Mouse (Mus musculus) embryonic facial prominence, embryonic 12.5 days (tissue): Measurements from ENCODE around the gene Arfrp1. TPM values are rescaled to one million over a fixed set of nuclear protein-coding genes. Genes with fewer than 3 reads are reported as not detected.

ENCODE experiments used
- ATAC-seq: fragments of 200-750 bp; cut with Nextera tagmentation; 2 replicates; pipeline ENCODE4 v1.8.0; 2017; ENCODE audit not compliant: insufficient number of reproducible peaks, insufficient read depth, low FRiP score, low TSS enrichment
- H3K27ac ChIP-seq: fragments of 300-500 bp; sonication (generic); 2 replicates; pipeline ENCODE4 v1.5.1; 2016; ENCODE audit warnings: mild to moderate bottlenecking
- H3K27me3 ChIP-seq: fragments of 300-500 bp; sonication (generic); 2 replicates; pipeline ENCODE4 v1.6.1; 2016; ENCODE audit warnings: mild to moderate bottlenecking, moderate library complexity
- H3K36me3 ChIP-seq: fragments of 300-500 bp; sonication (generic); 2 replicates; pipeline ENCODE4 v1.6.1; 2016; ENCODE audit warnings: mild to moderate bottlenecking
- H3K4me1 ChIP-seq: fragments of 300-500 bp; sonication (generic); 2 replicates; pipeline ENCODE4 v1.6.1; 2016
- H3K4me2 ChIP-seq: fragments of 300-500 bp; sonication (generic); replicated peaks from 2 replicates; pipeline ENCODE4 v1.6.1; 2016; ENCODE audit warnings: mild to moderate bottlenecking, moderate library complexity
- H3K4me3 ChIP-seq: fragments of 300-500 bp; sonication (generic); 2 replicates; pipeline ENCODE4 v1.5.1; 2016; ENCODE audit warnings: mild to moderate bottlenecking
- H3K9ac ChIP-seq: fragments of 300-500 bp; sonication (generic); 2 replicates; pipeline ENCODE4 v1.6.1; 2016; ENCODE audit warnings: mild to moderate bottlenecking, moderate library complexity
- H3K9me3 ChIP-seq: fragments of 300-500 bp; sonication (generic); 2 replicates; pipeline ENCODE4 v1.6.1; 2016; ENCODE audit warnings: mild to moderate bottlenecking, moderate library complexity
- WGBS: fragments of 180-500 bp; shearing (Covaris S2); methylation state at CpG from one replicate; pipeline ENCODE4 v1.1.7; 2016; 5-methylcytosine and 5-hydroxymethylcytosine counted together
- polyA plus RNA-seq: library from polyadenylated mRNA; unstranded; fragments of >200 nt; fragmentation: Nextera tagmentation; extraction: Ambion mirVana; gene quantifications from 2 replicates; pipeline ENCODE4 v1.2.1, GENCODE M21; 2016

Gene Arfrp1
- polyA plus RNA-seq, 1 experiment from 2014 or later = 77.5 TPM

GRCm38 (mm10) chr2:181390136-181390870, 25.1 kb upstream of the Arfrp1 start:
- Histone ChIP-seq H3K9ac (no peak overlapping the region), H3K4me3 (no peak overlapping the region), H3K9me3 (no peaks in the 10 kb centered on the region), H3K36me3 (peaks cover 14% of the 10 kb centered on the region), H3K4me1 (no peaks in the 10 kb centered on the region), H3K4me2 (no peak overlapping the region), H3K27me3 (no peaks in the 10 kb centered on the region), H3K27ac (no peak overlapping the region)
- ATAC-seq = no peak
- WGBS = 75% methylated on average over 4 of the region's 4 CpGs

- H3K27me3 ChIP-seq = no peaks in the 10 kb centered on the region
- H3K4me2 ChIP-seq = no peak overlapping the region
- H3K9me3 ChIP-seq = no peaks in the 10 kb centered on the region
- no peaks in the 10 kb centered on the region for H3K4me1 ChIP-seq
- H3K4me3 ChIP-seq = no peak overlapping the region
- no peak for ATAC-seq
- no peak overlapping the region for H3K9ac ChIP-seq
- WGBS = 82% methylated on average over 3 of the region's 4 CpGs
- H3K36me3 ChIP-seq = peaks cover 44% of the 10 kb centered on the region
- no peak overlapping the region for H3K27ac ChIP-seq
Observed at GRCm38 (mm10) chr2:181386663-181387210, 21.5 kb upstream of the Arfrp1 start.

GRCm38 (mm10) chr2:181385885-181386284, 20.7 kb upstream of the Arfrp1 start:
- Histone ChIP-seq H3K36me3 (peaks cover 45% of the 10 kb centered on the region), H3K27me3 (no peaks in the 10 kb centered on the region), H3K9ac (no peak overlapping the region), H3K9me3 (no peaks in the 10 kb centered on the region), H3K4me3 (no peak overlapping the region), H3K27ac (no peak overlapping the region), H3K4me2 (no peak overlapping the region), H3K4me1 (no peaks in the 10 kb centered on the region)
- ATAC-seq = no peak
- 85% methylated on average over 3 of the region's 3 CpGs for WGBS

GRCm38 (mm10) chr2:181384919-181385391, 19.8 kb upstream of the Arfrp1 start:
- no peak overlapping the region for H3K4me3 ChIP-seq
- WGBS = 80% methylated on average over 4 of the region's 4 CpGs
- 0 out of 2 replicates have a peak, but pooled peaks have one; percentile 53 for ATAC-seq

GRCm38 (mm10) chr2:181384463-181384862, 19.3 kb upstream of the Arfrp1 start:
- H3K36me3 ChIP-seq = peaks cover 60% of the 10 kb centered on the region
- ATAC-seq = no peak
- WGBS = 81% methylated on average over 7 of the region's 7 CpGs

More at GRCm38 (mm10) chr2:181384919-181385391, 19.8 kb upstream of the Arfrp1 start:
- Histone ChIP-seq H3K4me1 (no peaks in the 10 kb centered on the region), H3K27me3 (no peaks in the 10 kb centered on the region), H3K9me3 (no peaks in the 10 kb centered on the region), H3K9ac (no peak overlapping the region), H3K4me2 (no peak overlapping the region), H3K27ac (no peak overlapping the region), H3K36me3 (peaks cover 55% of the 10 kb centered on the region)

GRCm38 (mm10) chr2:181381631-181382306, 16.6 kb upstream of the Arfrp1 start:
- Histone ChIP-seq H3K9me3 (no peaks in the 10 kb centered on the region), H3K27ac (no peak overlapping the region), H3K4me2 (no peak overlapping the region), H3K27me3 (no peaks in the 10 kb centered on the region), H3K4me1 (no peaks in the 10 kb centered on the region), H3K4me3 (no peak overlapping the region), H3K9ac (no peak overlapping the region), H3K36me3 (peaks cover 74% of the 10 kb centered on the region)
- ATAC-seq = no peak
- WGBS = 84% methylated on average over 6 of the region's 6 CpGs

More at GRCm38 (mm10) chr2:181384463-181384862, 19.3 kb upstream of the Arfrp1 start:
- no peaks in the 10 kb centered on the region for H3K4me1 ChIP-seq
- no peak overlapping the region for H3K4me3 ChIP-seq
- H3K4me2 ChIP-seq = no peak overlapping the region
- H3K9ac ChIP-seq = no peak overlapping the region
- no peaks in the 10 kb centered on the region for H3K9me3 ChIP-seq
- no peaks in the 10 kb centered on the region for H3K27me3 ChIP-seq
- H3K27ac ChIP-seq = no peak overlapping the region

GRCm38 (mm10) chr2:181381107-181381506, 15.9 kb upstream of the Arfrp1 start:
- H3K27ac ChIP-seq = no peak overlapping the region
- H3K27me3 ChIP-seq = no peaks in the 10 kb centered on the region
- no peak overlapping the region for H3K4me3 ChIP-seq
- WGBS = 92% methylated on average over 5 of the region's 5 CpGs
- H3K4me2 ChIP-seq = no peak overlapping the region
- no peaks in the 10 kb centered on the region for H3K9me3 ChIP-seq
- ATAC-seq = no peak
- H3K9ac ChIP-seq = no peak overlapping the region
- no peaks in the 10 kb centered on the region for H3K4me1 ChIP-seq
- peaks cover 70% of the 10 kb centered on the region for H3K36me3 ChIP-seq

- H3K9ac ChIP-seq = no peak overlapping the region
- 83% methylated on average over 5 of the region's 5 CpGs for whole genome bisulfite sequencing
- ATAC-seq = no peak
Observed at GRCm38 (mm10) chr2:181380251-181380650, 15.0 kb upstream of the Arfrp1 start.

GRCm38 (mm10) chr2:181379778-181380177, 14.6 kb upstream of the Arfrp1 start, which contains the start of gene Lime1:
Gene Lime1 (plus strand): TSS chr2:181380078.
- 94% methylated on average over 12 of the region's 12 CpGs for WGBS
- Histone ChIP-seq H3K36me3 (peaks cover 59% of the 10 kb centered on the region), H3K4me2 (no peak within 1 kb of the TSS), H3K27ac (no peak within 1 kb of the TSS), H3K9me3 (no peaks in the 10 kb centered on the region), H3K4me1 (no peaks in the 10 kb centered on the region), H3K9ac (no peak within 1 kb of the TSS), H3K4me3 (no peak within 1 kb of the TSS), H3K27me3 (no peaks in the 10 kb centered on the region)
- ATAC-seq = no peak

More at GRCm38 (mm10) chr2:181380251-181380650, 15.0 kb upstream of the Arfrp1 start:
- Histone ChIP-seq H3K36me3 (peaks cover 64% of the 10 kb centered on the region), H3K9me3 (no peaks in the 10 kb centered on the region), H3K27me3 (no peaks in the 10 kb centered on the region), H3K27ac (no peak overlapping the region), H3K4me1 (no peaks in the 10 kb centered on the region), H3K4me2 (no peak overlapping the region), H3K4me3 (no peak overlapping the region)

GRCm38 (mm10) chr2:181378701-181379100, 13.5 kb upstream of the Arfrp1 start:
- Histone ChIP-seq H3K9ac (no peak overlapping the region), H3K4me1 (no peaks in the 10 kb centered on the region), H3K4me3 (no peak overlapping the region), H3K36me3 (peaks cover 51% of the 10 kb centered on the region), H3K9me3 (no peaks in the 10 kb centered on the region), H3K27me3 (no peaks in the 10 kb centered on the region), H3K4me2 (no peak overlapping the region), H3K27ac (no peak overlapping the region)
- no peak for ATAC-seq
- whole genome bisulfite sequencing = 94% methylated on average over 5 of the region's 5 CpGs

GRCm38 (mm10) chr2:181377230-181377629, 12.0 kb upstream of the Arfrp1 start:
- 75% methylated on average over 2 of the region's 2 CpGs for WGBS
- H3K9ac ChIP-seq = no peak overlapping the region

More at GRCm38 (mm10) chr2:181377230-181377629, 12.0 kb upstream of the Arfrp1 start:
- Histone ChIP-seq H3K4me3 (no peak overlapping the region), H3K36me3 (peaks cover 45% of the 10 kb centered on the region), H3K4me2 (no peak overlapping the region), H3K27me3 (no peaks in the 10 kb centered on the region), H3K9me3 (no peaks in the 10 kb centered on the region), H3K27ac (no peak overlapping the region), H3K4me1 (no peaks in the 10 kb centered on the region)
- no peak for ATAC-seq
